Mouse (Mus musculus): Measurements from ENCODE around the gene Pan2. TPM values are rescaled to one million over a fixed set of nuclear protein-coding genes. Genes with fewer than 3 reads are reported as not detected.

Gene Pan2
- total and polyA plus RNA-seq, 2 experiments from 2014 or later, result 13.4 to 19.0 TPM

DNA sequence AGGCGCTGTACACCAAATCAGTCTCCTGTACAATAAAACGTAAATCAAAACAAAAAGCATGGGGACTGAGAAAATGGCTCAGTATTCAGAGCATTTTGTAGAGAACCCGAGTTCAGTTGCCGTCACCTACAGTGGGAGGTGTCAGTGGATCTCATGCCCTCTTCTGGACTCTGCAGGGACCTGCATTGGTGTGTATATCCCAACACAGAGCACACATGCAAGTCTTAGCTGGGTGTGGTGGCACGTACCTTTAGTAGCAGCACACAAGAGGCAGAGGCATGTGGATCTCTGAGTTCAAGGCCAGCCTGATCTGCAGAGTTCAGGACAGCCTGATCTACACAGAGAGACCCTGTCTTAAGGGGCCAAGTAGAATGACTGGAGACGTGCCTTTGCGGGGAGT, 6.5 kb downstream of the Pan2 start:
- Histone ChIP-seq H3K36me3 (ENCODE audit: insufficient read depth, low read length) (peaks cover 27% of the 10 kb centered on the region), H3K27ac (ENCODE audit: low read depth, low read length) (no peak overlapping the region), H3K4me3 (ENCODE audit: low read depth, low read length) (no peak overlapping the region), H3K4me1 (ENCODE audit: insufficient read depth, low read length) (peaks cover 1% of the 10 kb centered on the region; the same call in 1 of the 2 replicates), H3K4me2 (ENCODE audit: low read depth, low read length, poor library complexity, severe bottlenecking) (no peak overlapping the region), H3K27me3 (ENCODE audit: insufficient read depth, low read length) (no peaks in the 10 kb centered on the region), H3K9ac (replicated peaks; ENCODE audit: low read length, poor library complexity, severe bottlenecking) (no peak overlapping the region), H3K9me3 (ENCODE audit: low read length) (no peaks in the 10 kb centered on the region)
- no peak for TF ChIP-seq CTCF (IDR thresholded peaks at IDR 0.05)
- ATAC-seq (ENCODE audit: low FRiP score) (no peak), DNase-seq (ENCODE audit: low spot score) (no peak)
- WGBS, result 94% methylated on average over 7 of the region's 7 CpGs

DNA sequence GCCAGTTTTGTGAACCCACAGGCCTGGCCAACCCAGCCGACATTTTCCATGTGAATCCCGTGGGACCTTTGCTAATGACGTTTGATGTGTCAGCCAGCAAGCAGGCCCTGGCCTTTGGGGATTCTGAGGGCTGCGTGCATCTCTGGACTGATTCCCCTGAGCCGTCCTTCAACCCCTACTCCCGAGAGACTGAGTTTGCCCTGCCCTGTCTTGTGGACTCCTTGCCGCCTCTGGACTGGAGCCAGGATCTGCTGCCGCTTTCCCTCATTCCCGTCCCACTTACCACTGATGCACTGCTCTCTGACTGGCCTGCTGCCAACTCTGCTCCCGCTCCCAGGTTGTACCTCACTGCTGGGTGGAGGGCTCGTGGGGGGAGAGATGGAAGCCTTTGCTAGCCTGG, 7.0 kb downstream of the Pan2 start:
- 56% methylated on average over 11 of the region's 11 CpGs for WGBS
- no peaks in the 10 kb centered on the region for H3K27me3 ChIP-seq (ENCODE audit: insufficient read depth, low read length)
- ATAC-seq (ENCODE audit: low FRiP score), result no peak
- H3K9me3 ChIP-seq (ENCODE audit: low read length), result no peaks in the 10 kb centered on the region
- no peaks in the 10 kb centered on the region for H3K4me1 ChIP-seq (ENCODE audit: insufficient read depth, low read length)
- H3K4me2 ChIP-seq (ENCODE audit: low read depth, low read length, poor library complexity, severe bottlenecking), result no peak overlapping the region
- no peak for TF ChIP-seq CTCF (IDR thresholded peaks at IDR 0.05)
- no peak overlapping the region; the same call in 1 of the 2 replicates for H3K27ac ChIP-seq (ENCODE audit: low read depth, low read length)
- H3K9ac ChIP-seq (replicated peaks; ENCODE audit: low read length, poor library complexity, severe bottlenecking), result no peak overlapping the region; the same call in 1 of the 2 replicates
- H3K4me3 ChIP-seq (ENCODE audit: low read depth, low read length), result no peak overlapping the region
- DNase-seq (ENCODE audit: low spot score), result peak; percentile 50
- H3K36me3 ChIP-seq (ENCODE audit: insufficient read depth, low read length), result peaks cover 32% of the 10 kb centered on the region

- Histone ChIP-seq H3K27ac (ENCODE audit: low read depth, low read length) (no peak overlapping the region), H3K27me3 (ENCODE audit: insufficient read depth, low read length) (no peaks in the 10 kb centered on the region), H3K9ac (replicated peaks; ENCODE audit: low read length, poor library complexity, severe bottlenecking) (no peak overlapping the region), H3K4me3 (ENCODE audit: low read depth, low read length) (no peak overlapping the region), H3K9me3 (ENCODE audit: low read length) (no peaks in the 10 kb centered on the region), H3K4me1 (ENCODE audit: insufficient read depth, low read length) (no peaks in the 10 kb centered on the region), H3K4me2 (ENCODE audit: low read depth, low read length, poor library complexity, severe bottlenecking) (no peak overlapping the region), H3K36me3 (ENCODE audit: insufficient read depth, low read length) (peaks cover 38% of the 10 kb centered on the region)
- 95% methylated on average over 4 of the region's 4 CpGs for WGBS
- ATAC-seq (ENCODE audit: low FRiP score) (no peak), DNase-seq (ENCODE audit: low spot score) (no peak)
- TF ChIP-seq CTCF (IDR thresholded peaks at IDR 0.05), result no peak
These were observed 7.8 kb downstream of the Pan2 start for GRCm38 (mm10) chr10:128310902-128311301.

GRCm38 (mm10) chr10:128315578-128315977, 12.4 kb downstream of the Pan2 start:
- Histone ChIP-seq H3K9ac (replicated peaks; ENCODE audit: low read length, poor library complexity, severe bottlenecking) (no peak overlapping the region), H3K36me3 (ENCODE audit: insufficient read depth, low read length) (peaks cover 60% of the 10 kb centered on the region), H3K9me3 (ENCODE audit: low read length) (no peaks in the 10 kb centered on the region), H3K4me2 (ENCODE audit: low read depth, low read length, poor library complexity, severe bottlenecking) (no peak overlapping the region), H3K4me3 (ENCODE audit: low read depth, low read length) (no peak overlapping the region), H3K4me1 (ENCODE audit: insufficient read depth, low read length) (no peaks in the 10 kb centered on the region), H3K27me3 (ENCODE audit: insufficient read depth, low read length) (no peaks in the 10 kb centered on the region), H3K27ac (ENCODE audit: low read depth, low read length) (no peak overlapping the region)
- TF ChIP-seq CTCF (IDR thresholded peaks at IDR 0.05), result no peak
- DNase-seq (ENCODE audit: low spot score) (no peak), ATAC-seq (ENCODE audit: low FRiP score) (no peak)
- WGBS, result 94% methylated on average over 8 of the region's 8 CpGs

DNA sequence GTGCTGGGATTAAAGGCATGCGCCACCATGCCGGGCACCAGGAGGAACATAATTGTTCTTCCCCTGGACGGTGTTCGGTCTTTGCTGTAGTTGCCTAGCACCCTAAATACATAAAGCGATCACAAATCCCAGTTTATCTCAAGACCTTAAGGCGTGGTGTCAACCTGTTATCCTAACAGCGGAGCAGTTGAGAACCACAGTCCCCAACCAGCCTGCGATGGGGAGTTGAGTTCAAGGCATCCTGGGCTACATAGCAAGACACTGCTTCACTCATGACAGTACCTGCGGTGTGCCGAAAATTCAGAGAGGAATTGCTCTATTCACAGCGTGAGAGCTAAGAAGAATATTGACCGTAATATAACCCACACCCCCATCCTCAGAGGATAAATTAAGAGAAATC, 18.5 kb downstream of the Pan2 start:
- H3K27ac ChIP-seq (ENCODE audit: low read depth, low read length), result peak overlapping the region; percentile 98; the same call in 1 of the 2 replicates
- no peaks in the 10 kb centered on the region for H3K27me3 ChIP-seq (ENCODE audit: insufficient read depth, low read length)
- peaks cover 9% of the 10 kb centered on the region; the same call in 1 of the 2 replicates for H3K4me1 ChIP-seq (ENCODE audit: insufficient read depth, low read length)
- DNase-seq (ENCODE audit: low spot score), result no peak
- peaks cover 36% of the 10 kb centered on the region for H3K36me3 ChIP-seq (ENCODE audit: insufficient read depth, low read length)
- no peaks in the 10 kb centered on the region for H3K9me3 ChIP-seq (ENCODE audit: low read length)
- 56% methylated on average over 12 of the region's 12 CpGs for WGBS
- no peak for TF ChIP-seq CTCF (IDR thresholded peaks at IDR 0.05)
- no peak overlapping the region; the same call in 1 of the 2 replicates for H3K9ac ChIP-seq (replicated peaks; ENCODE audit: low read length, poor library complexity, severe bottlenecking)
- peak overlapping the region; percentile 80 for H3K4me3 ChIP-seq (ENCODE audit: low read depth, low read length)
- ATAC-seq (ENCODE audit: low FRiP score), result no peak
- peak overlapping the region; percentile 88 for H3K4me2 ChIP-seq (ENCODE audit: low read depth, low read length, poor library complexity, severe bottlenecking)

GRCm38 (mm10) chr10:128322141-128323108, 19.3 kb downstream of the Pan2 start, which contains the start of gene Cnpy2:
Gene Cnpy2 (plus strand): TSS chr10:128322459.
- Histone ChIP-seq H3K4me2 (ENCODE audit: low read depth, low read length, poor library complexity, severe bottlenecking) (peak within 1 kb of the TSS; percentile 88), H3K4me1 (ENCODE audit: insufficient read depth, low read length) (peaks cover 9% of the 10 kb centered on the region; the same call in 1 of the 2 replicates), H3K27me3 (ENCODE audit: insufficient read depth, low read length) (no peaks in the 10 kb centered on the region), H3K9me3 (ENCODE audit: low read length) (no peaks in the 10 kb centered on the region), H3K9ac (replicated peaks; ENCODE audit: low read length, poor library complexity, severe bottlenecking) (peak within 1 kb of the TSS; percentile 98), H3K27ac (ENCODE audit: low read depth, low read length) (peak within 1 kb of the TSS; percentile 98), H3K36me3 (ENCODE audit: insufficient read depth, low read length) (peaks cover 39% of the 10 kb centered on the region), H3K4me3 (ENCODE audit: low read depth, low read length) (peak within 1 kb of the TSS; percentile 80)
- WGBS, result under 1% methylated on average over 40 of the region's 40 CpGs
- DNase-seq (ENCODE audit: low spot score) (peak; percentile 96), ATAC-seq (ENCODE audit: low FRiP score) (peak; percentile 94)
- TF ChIP-seq CTCF (IDR thresholded peaks at IDR 0.05), result no peak

Data from midbrain, postnatal 0 days (tissue).